Mouse (Mus musculus): Measurements from ENCODE around the gene Hoxb5. TPM values are rescaled to one million over a fixed set of nuclear protein-coding genes. Genes with fewer than 3 reads are reported as not detected.

Hoxb5 gene
- polyA plus RNA-seq, 1 experiment from 2014 or later = not detected

- Histone ChIP-seq H3K4me2 (ENCODE audit: low read length) (no peak overlapping the region), H3K4me1 (replicated peaks; ENCODE audit: control insufficient read depth, insufficient read depth, low read length) (no peaks in the 10 kb centered on the region), H3K9ac (replicated peaks; ENCODE audit: low read depth, low read length) (no peak overlapping the region), H3K27me3 (replicated peaks; ENCODE audit: control insufficient read depth, insufficient read depth, low read length) (peaks cover 95% of the 10 kb centered on the region), H3K27ac (ENCODE audit: low read length) (no peak overlapping the region), H3K4me3 (replicated peaks; ENCODE audit: low read length) (no peak overlapping the region), H3K9me3 (ENCODE audit: control insufficient read depth, low read length) (no peaks in the 10 kb centered on the region), H3K36me3 (ENCODE audit: control insufficient read depth, insufficient read depth) (no peaks in the 10 kb centered on the region)
- under 1% methylated on average over 35 of the region's 35 CpGs for WGBS
- ATAC-seq = no peak
These were observed 29.5 kb downstream of the Hoxb5 start for GRCm38 (mm10) chr11:96332618-96333032.

GRCm38 (mm10) chr11:96333241-96334001 lies 30.3 kb downstream of the Hoxb5 start:
- 1% methylated on average over 17 of the region's 17 CpGs for WGBS
- H3K4me2 ChIP-seq (ENCODE audit: low read length) = no peak overlapping the region
- H3K4me1 ChIP-seq (replicated peaks; ENCODE audit: control insufficient read depth, insufficient read depth, low read length) = no peaks in the 10 kb centered on the region
- no peak overlapping the region for H3K4me3 ChIP-seq (replicated peaks; ENCODE audit: low read length)
- peaks cover 95% of the 10 kb centered on the region for H3K27me3 ChIP-seq (replicated peaks; ENCODE audit: control insufficient read depth, insufficient read depth, low read length)
- ATAC-seq = no peak
- no peak overlapping the region for H3K27ac ChIP-seq (ENCODE audit: low read length)
- H3K36me3 ChIP-seq (ENCODE audit: control insufficient read depth, insufficient read depth) = no peaks in the 10 kb centered on the region
- no peaks in the 10 kb centered on the region for H3K9me3 ChIP-seq (ENCODE audit: control insufficient read depth, low read length)
- no peak overlapping the region for H3K9ac ChIP-seq (replicated peaks; ENCODE audit: low read depth, low read length)

DNA sequence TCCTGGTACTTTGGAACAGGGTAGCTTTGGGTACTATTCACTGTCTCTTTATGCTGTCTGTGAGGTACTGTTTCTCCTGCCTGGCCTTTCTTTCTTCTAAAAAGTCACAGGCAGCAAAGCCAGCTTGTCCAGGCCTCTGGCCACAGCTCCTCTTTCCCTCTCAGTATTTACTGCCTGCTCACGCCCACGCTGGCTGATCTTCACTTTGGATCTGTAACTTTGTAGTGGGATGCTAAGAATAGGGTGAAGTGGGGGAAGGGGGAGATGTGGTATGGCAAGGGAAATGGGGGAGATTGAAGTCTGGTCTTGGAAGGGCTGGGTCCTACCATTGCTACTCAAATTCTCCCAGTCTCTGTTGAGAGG lies 30.8 kb downstream of the Hoxb5 start:
- peaks cover 97% of the 10 kb centered on the region for H3K27me3 ChIP-seq (replicated peaks; ENCODE audit: control insufficient read depth, insufficient read depth, low read length)
- H3K9me3 ChIP-seq (ENCODE audit: control insufficient read depth, low read length) = no peaks in the 10 kb centered on the region
- WGBS = 0% methylated on average over 2 of the region's 2 CpGs
- no peak overlapping the region for H3K4me2 ChIP-seq (ENCODE audit: low read length)
- no peak overlapping the region for H3K9ac ChIP-seq (replicated peaks; ENCODE audit: low read depth, low read length)
- no peak overlapping the region for H3K27ac ChIP-seq (ENCODE audit: low read length)
- no peak for ATAC-seq
- H3K4me3 ChIP-seq (replicated peaks; ENCODE audit: low read length) = no peak overlapping the region
- no peaks in the 10 kb centered on the region for H3K36me3 ChIP-seq (ENCODE audit: control insufficient read depth, insufficient read depth)
- no peaks in the 10 kb centered on the region for H3K4me1 ChIP-seq (replicated peaks; ENCODE audit: control insufficient read depth, insufficient read depth, low read length)

GRCm38 (mm10) chr11:96334998-96335397 lies 31.9 kb downstream of the Hoxb5 start:
- Histone ChIP-seq H3K27me3 (replicated peaks; ENCODE audit: control insufficient read depth, insufficient read depth, low read length) (peaks cover 97% of the 10 kb centered on the region), H3K9me3 (ENCODE audit: control insufficient read depth, low read length) (no peaks in the 10 kb centered on the region), H3K36me3 (ENCODE audit: control insufficient read depth, insufficient read depth) (no peaks in the 10 kb centered on the region), H3K4me1 (replicated peaks; ENCODE audit: control insufficient read depth, insufficient read depth, low read length) (no peaks in the 10 kb centered on the region), H3K4me2 (ENCODE audit: low read length) (no peak overlapping the region), H3K9ac (replicated peaks; ENCODE audit: low read depth, low read length) (no peak overlapping the region), H3K27ac (ENCODE audit: low read length) (no peak overlapping the region), H3K4me3 (replicated peaks; ENCODE audit: low read length) (no peak overlapping the region)
- WGBS = 19% methylated on average over 3 of the region's 3 CpGs
- ATAC-seq = no peak

- no peaks in the 10 kb centered on the region for H3K36me3 ChIP-seq (ENCODE audit: control insufficient read depth, insufficient read depth)
- WGBS = 0% methylated on average over 2 of the region's 2 CpGs
- H3K9ac ChIP-seq (replicated peaks; ENCODE audit: low read depth, low read length) = no peak overlapping the region
- H3K27ac ChIP-seq (ENCODE audit: low read length) = no peak overlapping the region
- H3K4me2 ChIP-seq (ENCODE audit: low read length) = no peak overlapping the region
- H3K27me3 ChIP-seq (replicated peaks; ENCODE audit: control insufficient read depth, insufficient read depth, low read length) = peaks cover 91% of the 10 kb centered on the region
- no peak for ATAC-seq
- no peaks in the 10 kb centered on the region for H3K9me3 ChIP-seq (ENCODE audit: control insufficient read depth, low read length)
- no peak overlapping the region for H3K4me3 ChIP-seq (replicated peaks; ENCODE audit: low read length)
- no peaks in the 10 kb centered on the region; the same call in 1 of the 2 replicates for H3K4me1 ChIP-seq (replicated peaks; ENCODE audit: control insufficient read depth, insufficient read depth, low read length)
These were observed 33.5 kb downstream of the Hoxb5 start for GRCm38 (mm10) chr11:96336597-96336996.

GRCm38 (mm10) chr11:96337026-96337425 lies 33.9 kb downstream of the Hoxb5 start:
- no peaks in the 10 kb centered on the region for H3K9me3 ChIP-seq (ENCODE audit: control insufficient read depth, low read length)
- ATAC-seq = no peak
- no peak overlapping the region for H3K4me3 ChIP-seq (replicated peaks; ENCODE audit: low read length)
- no peaks in the 10 kb centered on the region; the same call in 1 of the 2 replicates for H3K4me1 ChIP-seq (replicated peaks; ENCODE audit: control insufficient read depth, insufficient read depth, low read length)
- no peak overlapping the region for H3K9ac ChIP-seq (replicated peaks; ENCODE audit: low read depth, low read length)
- no peaks in the 10 kb centered on the region for H3K36me3 ChIP-seq (ENCODE audit: control insufficient read depth, insufficient read depth)
- H3K4me2 ChIP-seq (ENCODE audit: low read length) = no peak overlapping the region
- H3K27me3 ChIP-seq (replicated peaks; ENCODE audit: control insufficient read depth, insufficient read depth, low read length) = peaks cover 91% of the 10 kb centered on the region
- 2% methylated on average over 6 of the region's 6 CpGs for WGBS
- H3K27ac ChIP-seq (ENCODE audit: low read length) = no peak overlapping the region

- Histone ChIP-seq H3K36me3 (ENCODE audit: control insufficient read depth, insufficient read depth) (no peaks in the 10 kb centered on the region), H3K9ac (replicated peaks; ENCODE audit: low read depth, low read length) (no peak overlapping the region), H3K27me3 (replicated peaks; ENCODE audit: control insufficient read depth, insufficient read depth, low read length) (peaks cover 90% of the 10 kb centered on the region), H3K4me2 (ENCODE audit: low read length) (no peak overlapping the region), H3K4me1 (replicated peaks; ENCODE audit: control insufficient read depth, insufficient read depth, low read length) (no peaks in the 10 kb centered on the region; the same call in 1 of the 2 replicates), H3K27ac (ENCODE audit: low read length) (no peak overlapping the region), H3K4me3 (replicated peaks; ENCODE audit: low read length) (no peak overlapping the region), H3K9me3 (ENCODE audit: control insufficient read depth, low read length) (no peaks in the 10 kb centered on the region)
- 11% methylated on average over 7 of the region's 7 CpGs for WGBS
- ATAC-seq = no peak
These were observed 36.1 kb downstream of the Hoxb5 start for GRCm38 (mm10) chr11:96338957-96339855.

GRCm38 (mm10) chr11:96340698-96341365 lies 37.7 kb downstream of the Hoxb5 start:
- no peak overlapping the region for H3K4me3 ChIP-seq (replicated peaks; ENCODE audit: low read length)
- no peak overlapping the region for H3K9ac ChIP-seq (replicated peaks; ENCODE audit: low read depth, low read length)
- H3K27me3 ChIP-seq (replicated peaks; ENCODE audit: control insufficient read depth, insufficient read depth, low read length) = peaks cover 90% of the 10 kb centered on the region
- no peaks in the 10 kb centered on the region for H3K9me3 ChIP-seq (ENCODE audit: control insufficient read depth, low read length)
- no peak overlapping the region for H3K4me2 ChIP-seq (ENCODE audit: low read length)
- H3K4me1 ChIP-seq (replicated peaks; ENCODE audit: control insufficient read depth, insufficient read depth, low read length) = peaks cover 5% of the 10 kb centered on the region
- no peak for ATAC-seq
- WGBS = 0% methylated on average over 30 of the region's 36 CpGs
- H3K36me3 ChIP-seq (ENCODE audit: control insufficient read depth, insufficient read depth) = no peaks in the 10 kb centered on the region
- no peak overlapping the region for H3K27ac ChIP-seq (ENCODE audit: low read length)
